Mouse (Mus musculus): Measurements from ENCODE around the gene Dusp3.

GRCm38 (mm10) chr11:102013201-102013600 lies 26.4 kb upstream of the Dusp3 start:
- TF ChIP-seq CTCF (IDR thresholded peaks at IDR 0.05) = 0 out of 2 replicates have a peak, but pooled peaks have one; percentile 8
- no peak for TF ChIP-seq EP300 (IDR thresholded peaks at IDR 0.05)
